Mouse (Mus musculus) midbrain, embryonic 14.5 days (tissue): ENCODE measurements around the gene Tmem107. TPM values are rescaled to one million over a fixed set of nuclear protein-coding genes. Genes with fewer than 3 reads are reported as not detected.

Source experiments
- ATAC-seq: fragments of 200-750 bp; cut with Nextera tagmentation; 2 replicates; pipeline ENCODE4 v1.8.0; 2017; ENCODE audit warnings: moderate number of reproducible peaks, moderate library complexity; ENCODE audit not compliant: low FRiP score, low TSS enrichment
- DNase-seq: peaks from one replicate; pipeline ENCODE4 v3.0.0-alpha.2; 2015
- H3K27ac ChIP-seq: fragments of 300-500 bp; sonication (generic); replicated peaks from 2 replicates; pipeline ENCODE4 v1.5.1; 2014; ENCODE audit warnings: mild to moderate bottlenecking, low read depth, low read length, moderate library complexity
- H3K27me3 ChIP-seq: fragments of 300-500 bp; sonication (generic); 2 replicates; pipeline ENCODE4 v1.6.1; 2014; ENCODE audit warnings: low read length, control low read depth, mixed read lengths; ENCODE audit not compliant: control insufficient read depth, insufficient read depth
- H3K36me3 ChIP-seq: fragments of 300-500 bp; sonication (generic); 2 replicates; pipeline ENCODE4 v1.6.1; 2014; ENCODE audit warnings: low read length, control low read depth; ENCODE audit not compliant: control insufficient read depth, insufficient read depth
- H3K4me1 ChIP-seq: fragments of 300-500 bp; sonication (generic); 2 replicates; pipeline ENCODE4 v1.6.1; 2014; ENCODE audit warnings: mild to moderate bottlenecking, antibody characterized with exemption, low read length, control low read depth; ENCODE audit not compliant: control insufficient read depth, insufficient read depth
- H3K4me2 ChIP-seq: fragments of 300-500 bp; sonication (generic); 2 replicates; pipeline ENCODE4 v1.6.1; 2014; ENCODE audit warnings: mild to moderate bottlenecking, low read length, moderate library complexity
- H3K4me3 ChIP-seq: fragments of 300-500 bp; sonication (generic); replicated peaks from 2 replicates; pipeline ENCODE4 v1.5.1; 2014; ENCODE audit warnings: low read depth, low read length
- H3K9ac ChIP-seq: fragments of 300-500 bp; sonication (generic); replicated peaks from 2 replicates; pipeline ENCODE4 v1.6.1; 2014; ENCODE audit warnings: mild to moderate bottlenecking, low read length, moderate library complexity
- H3K9me3 ChIP-seq: fragments of 300-500 bp; sonication (generic); 2 replicates; pipeline ENCODE4 v1.6.1; 2016; ENCODE audit warnings: low read length, control low read depth, mixed read lengths; ENCODE audit not compliant: control insufficient read depth
- WGBS: fragments of 180-500 bp; shearing (Covaris S2); extraction: QIAGEN DNeasy Blood & Tissue Kit; methylation state at CpG from one replicate; pipeline ENCODE4 v1.1.7; 2014; 5-methylcytosine and 5-hydroxymethylcytosine counted together
- polyA plus RNA-seq: library from polyadenylated mRNA; unstranded; fragments of >200 nt; fragmentation: Nextera tagmentation; extraction: Ambion mirVana; gene quantifications from 2 replicates; pipeline ENCODE4 v1.2.1, GENCODE M21; 2014

The Tmem107 gene
- polyA plus RNA-seq, result 28.0 and 36.5 TPM in 2 replicates

DNA sequence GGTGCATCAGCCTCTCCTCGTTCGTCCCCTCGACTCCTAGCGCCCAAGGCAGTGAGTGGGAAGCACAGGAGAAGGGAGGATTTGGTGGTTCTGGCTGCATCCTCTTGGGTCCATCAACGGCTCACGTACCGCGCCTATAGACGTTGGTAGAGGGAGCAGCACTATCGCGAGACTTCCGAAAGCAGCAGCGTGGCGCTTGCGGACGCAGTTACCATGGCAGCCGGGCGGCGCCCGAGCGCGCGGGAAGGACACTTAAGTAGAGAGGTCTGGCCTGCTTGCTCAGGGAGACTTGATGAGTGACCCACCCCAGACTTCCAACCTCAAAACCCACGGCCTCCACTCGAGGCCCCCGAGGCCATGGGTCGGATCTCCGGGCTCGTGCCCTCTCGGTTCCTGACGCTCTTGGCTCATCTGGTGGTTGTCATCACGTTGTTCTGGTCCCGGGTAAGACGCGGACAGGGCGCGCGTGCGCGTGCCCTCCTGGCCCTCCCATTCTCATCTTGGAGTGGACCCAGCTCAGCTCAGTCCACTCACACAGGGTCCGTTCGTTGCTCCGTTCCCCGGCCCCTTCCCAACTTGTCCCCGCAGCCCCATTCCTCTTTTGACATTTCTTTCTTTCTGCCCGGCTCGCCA is at the start of gene Tmem107:
Gene Tmem107 (plus strand): TSS at position 217 of the 633 bp plus-strand sequence.
- H3K9ac ChIP-seq, result peak within 1 kb of the TSS; percentile 77
- peak within 1 kb of the TSS; percentile 89 for H3K27ac ChIP-seq
- H3K9me3 ChIP-seq, result no peaks in the 10 kb centered on the region
- DNase-seq (peak; percentile 98), ATAC-seq (peak; percentile 88)
- under 1% methylated on average over 47 of the region's 47 CpGs for WGBS
- H3K4me3 ChIP-seq, result peak within 1 kb of the TSS; percentile 59
- no peaks in the 10 kb centered on the region for H3K36me3 ChIP-seq
- H3K4me2 ChIP-seq, result peak within 1 kb of the TSS; percentile 72
- H3K27me3 ChIP-seq, result no peaks in the 10 kb centered on the region
- peaks cover 29% of the 10 kb centered on the region for H3K4me1 ChIP-seq

DNA sequence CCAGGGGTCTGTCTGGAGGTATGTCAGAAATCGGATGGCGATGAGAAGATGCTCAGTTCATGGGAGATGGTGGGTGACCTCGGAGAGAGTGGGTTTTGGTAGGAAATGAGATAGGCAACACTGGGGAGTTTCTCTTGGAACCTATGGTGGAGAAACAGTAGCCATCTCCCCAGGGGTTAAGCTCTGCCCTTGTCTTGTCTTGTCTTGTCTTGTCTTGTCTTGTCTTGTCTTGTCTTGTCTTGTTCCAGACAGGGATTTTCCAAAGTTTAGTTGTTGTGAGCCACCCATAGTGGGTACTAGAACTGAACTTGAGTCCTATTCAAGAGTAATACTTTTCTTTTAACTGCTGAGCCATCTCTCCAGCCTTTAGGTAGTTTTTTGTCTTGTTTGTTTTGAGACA is 44.0 kb upstream of the Tmem107 start:
- H3K27ac ChIP-seq, result no peak overlapping the region
- peaks cover 100% of the 10 kb centered on the region for H3K36me3 ChIP-seq
- H3K27me3 ChIP-seq, result no peaks in the 10 kb centered on the region
- H3K4me3 ChIP-seq, result no peak overlapping the region
- no peak for DNase-seq
- no peak overlapping the region for H3K9ac ChIP-seq
- 93% methylated on average over 3 of the region's 3 CpGs for WGBS
- H3K4me2 ChIP-seq, result no peak overlapping the region
- no peaks in the 10 kb centered on the region for H3K9me3 ChIP-seq
- no peaks in the 10 kb centered on the region for H3K4me1 ChIP-seq
- no peak for ATAC-seq

- no peak for DNase-seq
Observed at GRCm38 (mm10) chr11:69028805-69029204, 41.8 kb upstream of the Tmem107 start.

GRCm38 (mm10) chr11:69033552-69033951 is 37.1 kb upstream of the Tmem107 start:
- Histone ChIP-seq H3K36me3 (peaks cover 69% of the 10 kb centered on the region), H3K27me3 (no peaks in the 10 kb centered on the region), H3K4me2 (no peak overlapping the region), H3K4me1 (peaks cover 8% of the 10 kb centered on the region; the same call in 1 of the 2 replicates), H3K9me3 (no peaks in the 10 kb centered on the region), H3K27ac (no peak overlapping the region), H3K4me3 (no peak overlapping the region), H3K9ac (no peak overlapping the region)
- ATAC-seq (no peak), DNase-seq (no peak)
- 86% methylated on average over 9 of the region's 9 CpGs for WGBS

More at GRCm38 (mm10) chr11:69028805-69029204, 41.8 kb upstream of the Tmem107 start:
- 62% methylated on average over 2 of the region's 2 CpGs for WGBS
- H3K4me2 ChIP-seq, result no peak overlapping the region
- no peak for ATAC-seq
- no peak overlapping the region for H3K4me3 ChIP-seq
- H3K36me3 ChIP-seq, result peaks cover 100% of the 10 kb centered on the region
- H3K9ac ChIP-seq, result no peak overlapping the region
- H3K27me3 ChIP-seq, result no peaks in the 10 kb centered on the region
- H3K27ac ChIP-seq, result no peak overlapping the region
- H3K4me1 ChIP-seq, result no peaks in the 10 kb centered on the region
- H3K9me3 ChIP-seq, result no peaks in the 10 kb centered on the region

DNA sequence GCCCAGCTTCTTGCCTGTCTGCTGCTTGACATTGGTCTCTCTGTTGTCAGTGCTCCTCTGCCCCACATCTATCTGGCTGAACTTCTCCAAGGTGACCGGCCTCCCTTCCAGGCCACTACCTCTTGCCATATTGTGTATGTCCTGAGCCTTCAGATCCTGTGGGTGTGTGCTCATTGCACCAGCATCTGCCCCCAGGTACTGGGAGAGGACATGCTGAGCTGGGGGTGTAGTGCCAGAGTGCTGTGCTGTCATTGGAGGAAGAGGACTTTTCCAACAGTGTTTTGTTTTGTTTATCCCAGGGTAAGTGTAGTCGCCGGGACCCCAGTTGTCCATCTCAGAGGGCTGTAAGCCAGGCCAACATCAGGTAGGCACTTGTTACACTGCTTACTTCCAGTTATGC is 36.0 kb upstream of the Tmem107 start:
- H3K9me3 ChIP-seq, result no peaks in the 10 kb centered on the region
- ATAC-seq (no peak), DNase-seq (no peak)
- H3K4me3 ChIP-seq, result no peak overlapping the region
- WGBS, result 86% methylated on average over 3 of the region's 3 CpGs
- H3K4me2 ChIP-seq, result no peak overlapping the region
- H3K27me3 ChIP-seq, result no peaks in the 10 kb centered on the region
- peaks cover 17% of the 10 kb centered on the region for H3K4me1 ChIP-seq
- no peak overlapping the region for H3K27ac ChIP-seq
- H3K36me3 ChIP-seq, result peaks cover 58% of the 10 kb centered on the region
- H3K9ac ChIP-seq, result no peak overlapping the region

GRCm38 (mm10) chr11:69035411-69035810 is 35.2 kb upstream of the Tmem107 start:
- 74% methylated on average over 9 of the region's 9 CpGs for WGBS

GRCm38 (mm10) chr11:69035849-69036248 is 34.8 kb upstream of the Tmem107 start:
- Histone ChIP-seq H3K4me3 (peak overlapping the region; percentile 10), H3K27me3 (no peaks in the 10 kb centered on the region), H3K9ac (0 out of 2 replicates have a peak overlapping the region, but pooled peaks have one; percentile 20), H3K9me3 (no peaks in the 10 kb centered on the region), H3K4me1 (peaks cover 17% of the 10 kb centered on the region), H3K4me2 (peak overlapping the region; percentile 64), H3K36me3 (peaks cover 46% of the 10 kb centered on the region), H3K27ac (peak overlapping the region; percentile 68)
- ATAC-seq, result 0 out of 2 replicates have a peak, but pooled peaks have one; percentile 18
- WGBS, result 5% methylated on average over 8 of the region's 8 CpGs
- peak; percentile 89 for DNase-seq

More at GRCm38 (mm10) chr11:69035411-69035810, 35.2 kb upstream of the Tmem107 start:
- peak overlapping the region; percentile 10 for H3K4me3 ChIP-seq
- DNase-seq (no peak), ATAC-seq (no peak)
- H3K9me3 ChIP-seq, result no peaks in the 10 kb centered on the region
- H3K27me3 ChIP-seq, result no peaks in the 10 kb centered on the region
- peak overlapping the region; percentile 64 for H3K4me2 ChIP-seq
- peaks cover 17% of the 10 kb centered on the region for H3K4me1 ChIP-seq
- peaks cover 50% of the 10 kb centered on the region for H3K36me3 ChIP-seq
- H3K27ac ChIP-seq, result peak overlapping the region; percentile 68
- H3K9ac ChIP-seq, result 0 out of 2 replicates have a peak overlapping the region, but pooled peaks have one; percentile 20

- WGBS, result 11% methylated on average over 20 of the region's 20 CpGs
- Histone ChIP-seq H3K9me3 (no peaks in the 10 kb centered on the region), H3K27ac (peak overlapping the region; percentile 80), H3K4me1 (peaks cover 17% of the 10 kb centered on the region), H3K9ac (peak overlapping the region; percentile 67), H3K36me3 (peaks cover 38% of the 10 kb centered on the region), H3K4me2 (peak overlapping the region; percentile 64), H3K4me3 (peak overlapping the region; percentile 67), H3K27me3 (no peaks in the 10 kb centered on the region)
- DNase-seq (peak; percentile 93), ATAC-seq (no peak)
Observed at GRCm38 (mm10) chr11:69036486-69037230, 33.9 kb upstream of the Tmem107 start.
